Mouse (Mus musculus): ENCODE measurements at regions not wholly inside any gene's neighbourhood (a gene's known extent, or its start where the extent isn't known, plus 50 kb on each side); places are given as distances from the start of the nearest gene placed in this dataset.

DNA sequence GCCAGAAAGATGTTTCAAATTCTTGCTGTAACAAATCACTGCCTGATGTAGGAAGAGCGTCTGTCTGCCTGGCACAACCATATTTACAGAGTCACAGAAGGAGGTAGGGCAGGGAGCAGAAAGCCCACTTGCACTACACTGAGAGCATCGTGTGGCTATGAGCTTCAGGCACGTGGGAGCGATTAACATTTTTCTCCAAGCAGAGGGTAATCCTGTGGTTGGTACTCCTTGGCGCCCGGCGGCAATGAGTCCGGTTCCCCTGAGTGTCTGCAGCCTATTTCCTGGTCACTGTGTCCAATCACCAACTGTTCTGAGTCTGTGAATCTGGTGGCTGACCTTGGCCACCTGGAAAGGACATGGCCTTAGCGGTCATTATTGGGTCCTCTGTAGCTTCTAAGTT lies 172.3 kb upstream of the Cops8 start:
- Histone ChIP-seq H3K4me1 (ENCODE audit: insufficient read depth, low read depth, low read length) (no peaks in the 10 kb centered on the region), H3K36me3 (replicated peaks) (no peaks in the 10 kb centered on the region), H3K4me3 (ENCODE audit: low read depth, low read length) (no peak overlapping the region), H3K9me3 (replicated peaks) (peaks cover 89% of the 10 kb centered on the region), H3K27me3 (ENCODE audit: insufficient read depth, low read length) (no peaks in the 10 kb centered on the region)
- ATAC-seq (ENCODE audit: extremely low read depth, insufficient number of reproducible peaks, low FRiP score, poor library complexity, severe bottlenecking) (no peak), DNase-seq (ENCODE audit: low spot score) (no peak)
- TF ChIP-seq POLR2AphosphoS5 (IDR thresholded peaks at IDR 0.05; ENCODE audit: insufficient replicate concordance, low read depth, low read length) (no peak), TAL1 (conservative IDR thresholded peaks at IDR 0.05; ENCODE audit: low read depth, low read length) (no peak), CTCF (IDR thresholded peaks at IDR 0.05; ENCODE audit: low read depth, low read length) (no peak), GATA1 (IDR thresholded peaks at IDR 0.05; ENCODE audit: borderline replicate concordance, low read length) (no peak), GATA2 (IDR thresholded peaks at IDR 0.05; ENCODE audit: borderline replicate concordance, low read depth, low read length) (no peak)

DNA sequence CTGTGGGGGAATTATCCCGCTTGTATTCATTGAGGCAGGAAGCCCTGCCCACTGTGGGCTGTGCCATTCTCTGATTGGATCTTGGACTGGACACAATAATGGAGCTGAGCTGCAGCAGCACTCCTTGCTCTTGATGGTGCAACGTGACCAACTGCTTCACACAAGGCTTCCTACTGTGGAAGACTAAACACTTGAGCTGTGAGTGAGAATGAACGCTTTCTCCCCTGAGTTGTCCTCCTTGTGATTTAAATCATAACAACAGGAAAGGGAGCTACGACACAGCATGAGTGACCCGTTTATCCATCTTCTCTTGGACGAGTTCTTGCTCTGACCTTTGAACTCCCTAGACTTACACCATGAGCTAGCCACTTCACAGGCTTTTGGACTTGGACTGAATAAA lies 171.0 kb upstream of the Cops8 start:
- H3K36me3 ChIP-seq (replicated peaks) = no peaks in the 10 kb centered on the region
- TF ChIP-seq POLR2AphosphoS5 (IDR thresholded peaks at IDR 0.05; ENCODE audit: insufficient replicate concordance, low read depth, low read length) (no peak), TAL1 (conservative IDR thresholded peaks at IDR 0.05; ENCODE audit: low read depth, low read length) (no peak), CTCF (IDR thresholded peaks at IDR 0.05; ENCODE audit: low read depth, low read length) (no peak)
- peaks cover 87% of the 10 kb centered on the region for H3K9me3 ChIP-seq (replicated peaks)
- no peaks in the 10 kb centered on the region for H3K4me1 ChIP-seq (ENCODE audit: insufficient read depth, low read depth, low read length)
- no peak overlapping the region for H3K4me3 ChIP-seq (ENCODE audit: low read depth, low read length)
- no peaks in the 10 kb centered on the region for H3K27me3 ChIP-seq (ENCODE audit: insufficient read depth, low read length)
- DNase-seq (ENCODE audit: low spot score) (no peak), ATAC-seq (ENCODE audit: extremely low read depth, insufficient number of reproducible peaks, low FRiP score, poor library complexity, severe bottlenecking) (no peak)

DNA sequence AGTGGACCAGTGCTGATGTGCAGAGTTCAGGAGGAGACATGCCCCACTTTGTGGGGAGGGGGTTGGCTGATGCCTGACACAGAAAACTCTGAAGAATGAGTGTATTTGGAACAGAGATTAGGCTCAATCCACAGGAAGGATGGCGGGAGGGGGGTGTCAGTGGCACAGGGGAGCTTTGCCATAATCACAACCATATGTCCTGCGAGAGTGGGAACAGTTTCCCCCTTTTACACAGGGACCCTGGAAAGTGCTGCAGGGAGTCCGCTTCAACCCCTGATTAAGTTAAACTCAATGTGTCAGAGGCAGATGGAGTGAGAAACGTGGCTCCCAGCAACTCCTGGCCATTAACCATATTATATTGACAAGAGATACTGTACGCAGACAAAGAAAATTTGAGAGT lies 168.9 kb upstream of the Cops8 start:
- H3K36me3 ChIP-seq (replicated peaks) = no peaks in the 10 kb centered on the region
- H3K9me3 ChIP-seq (replicated peaks) = peaks cover 76% of the 10 kb centered on the region
- H3K4me3 ChIP-seq (ENCODE audit: low read depth, low read length) = no peak overlapping the region
- DNase-seq (ENCODE audit: low spot score) = no peak
- no peaks in the 10 kb centered on the region for H3K4me1 ChIP-seq (ENCODE audit: insufficient read depth, low read depth, low read length)
- ATAC-seq (ENCODE audit: extremely low read depth, insufficient number of reproducible peaks, low FRiP score, poor library complexity, severe bottlenecking) = no peak
- no peak for TF ChIP-seq TAL1 (conservative IDR thresholded peaks at IDR 0.05; ENCODE audit: low read depth, low read length)
- no peak for TF ChIP-seq CTCF (IDR thresholded peaks at IDR 0.05; ENCODE audit: low read depth, low read length)
- no peak for TF ChIP-seq GATA2 (IDR thresholded peaks at IDR 0.05; ENCODE audit: borderline replicate concordance, low read depth, low read length)
- TF ChIP-seq GATA1 (IDR thresholded peaks at IDR 0.05; ENCODE audit: borderline replicate concordance, low read length) = no peak
- TF ChIP-seq POLR2AphosphoS5 (IDR thresholded peaks at IDR 0.05; ENCODE audit: insufficient replicate concordance, low read depth, low read length) = no peak
- H3K27me3 ChIP-seq (ENCODE audit: insufficient read depth, low read length) = no peaks in the 10 kb centered on the region

DNA sequence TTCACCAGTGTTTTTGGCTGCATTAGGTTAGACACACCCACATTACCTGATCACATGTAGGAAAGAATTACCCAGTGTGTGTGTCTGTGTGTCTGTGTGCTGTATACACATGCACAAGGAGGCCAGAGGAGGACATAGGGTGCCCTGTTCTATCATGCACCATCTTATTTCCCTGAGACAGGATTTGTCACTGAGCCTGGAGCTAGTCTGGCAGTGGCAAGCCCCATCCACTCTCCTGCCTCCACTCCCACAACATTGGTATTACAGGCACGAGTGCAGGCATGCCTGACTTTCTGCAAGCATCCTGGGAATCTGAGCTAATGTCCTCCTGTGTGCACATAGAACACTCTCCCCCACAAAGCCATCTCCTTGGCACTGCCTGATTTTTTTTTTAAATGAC lies 162.1 kb upstream of the Cops8 start:
- ATAC-seq (ENCODE audit: extremely low read depth, insufficient number of reproducible peaks, low FRiP score, poor library complexity, severe bottlenecking) (no peak), DNase-seq (ENCODE audit: low spot score) (no peak)
- TF ChIP-seq GATA2 (IDR thresholded peaks at IDR 0.05; ENCODE audit: borderline replicate concordance, low read depth, low read length) = no peak
- no peak for TF ChIP-seq TAL1 (conservative IDR thresholded peaks at IDR 0.05; ENCODE audit: low read depth, low read length)
- TF ChIP-seq CTCF (IDR thresholded peaks at IDR 0.05; ENCODE audit: low read depth, low read length) = no peak
- no peak for TF ChIP-seq POLR2AphosphoS5 (IDR thresholded peaks at IDR 0.05; ENCODE audit: insufficient replicate concordance, low read depth, low read length)
- no peak for TF ChIP-seq GATA1 (IDR thresholded peaks at IDR 0.05; ENCODE audit: borderline replicate concordance, low read length)
- H3K9me3 ChIP-seq (replicated peaks) = peaks cover 79% of the 10 kb centered on the region
- H3K27me3 ChIP-seq (ENCODE audit: insufficient read depth, low read length) = no peaks in the 10 kb centered on the region
- H3K4me3 ChIP-seq (ENCODE audit: low read depth, low read length) = no peak overlapping the region
- no peaks in the 10 kb centered on the region for H3K4me1 ChIP-seq (ENCODE audit: insufficient read depth, low read depth, low read length)
- H3K36me3 ChIP-seq (replicated peaks) = no peaks in the 10 kb centered on the region

DNA sequence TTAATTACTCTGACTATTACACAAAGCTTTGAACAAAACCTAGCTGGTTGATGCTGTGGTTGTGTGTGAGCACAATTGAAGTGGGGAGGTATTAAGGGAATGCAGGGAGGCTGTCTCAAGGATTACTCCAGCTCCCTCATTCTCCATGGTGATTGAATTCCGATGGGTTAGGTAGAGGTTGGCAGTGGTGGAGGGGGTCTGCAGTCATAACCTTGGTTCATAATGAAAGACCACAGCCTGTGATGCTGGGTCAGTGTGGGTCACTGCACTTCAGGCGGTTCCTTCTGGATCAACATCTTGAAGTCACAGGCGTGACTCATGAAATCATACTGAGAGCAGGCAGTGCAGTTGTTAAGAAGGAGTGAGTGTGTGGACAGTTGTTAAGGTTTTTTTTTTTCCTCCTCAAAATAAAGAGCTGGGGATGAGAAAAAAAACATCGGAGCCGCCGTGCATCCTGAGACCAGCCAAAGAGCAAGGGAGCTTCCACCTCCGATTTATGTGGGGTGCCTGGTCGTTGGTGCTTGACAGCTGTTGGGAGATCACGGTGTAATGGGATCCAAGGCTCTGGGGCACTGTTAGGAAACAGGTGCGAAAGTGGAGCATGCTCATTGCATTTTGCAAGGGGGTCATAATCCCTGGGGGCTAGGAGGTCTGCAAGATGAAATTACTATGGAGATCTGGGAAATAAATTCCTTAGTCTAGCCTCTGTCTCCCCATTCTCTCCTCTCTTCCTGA lies 161.5 kb upstream of the Cops8 start:
- peaks cover 73% of the 10 kb centered on the region for H3K9me3 ChIP-seq (replicated peaks)
- H3K4me1 ChIP-seq (ENCODE audit: insufficient read depth, low read depth, low read length) = no peaks in the 10 kb centered on the region
- TF ChIP-seq TAL1 (conservative IDR thresholded peaks at IDR 0.05; ENCODE audit: low read depth, low read length) (no peak), GATA1 (IDR thresholded peaks at IDR 0.05; ENCODE audit: borderline replicate concordance, low read length) (no peak), GATA2 (IDR thresholded peaks at IDR 0.05; ENCODE audit: borderline replicate concordance, low read depth, low read length) (no peak), CTCF (IDR thresholded peaks at IDR 0.05; ENCODE audit: low read depth, low read length) (no peak), POLR2AphosphoS5 (IDR thresholded peaks at IDR 0.05; ENCODE audit: insufficient replicate concordance, low read depth, low read length) (no peak)
- ATAC-seq (ENCODE audit: extremely low read depth, insufficient number of reproducible peaks, low FRiP score, poor library complexity, severe bottlenecking) (no peak), DNase-seq (ENCODE audit: low spot score) (no peak)
- H3K27me3 ChIP-seq (ENCODE audit: insufficient read depth, low read length) = no peaks in the 10 kb centered on the region
- no peaks in the 10 kb centered on the region for H3K36me3 ChIP-seq (replicated peaks)
- H3K4me3 ChIP-seq (ENCODE audit: low read depth, low read length) = no peak overlapping the region

DNA sequence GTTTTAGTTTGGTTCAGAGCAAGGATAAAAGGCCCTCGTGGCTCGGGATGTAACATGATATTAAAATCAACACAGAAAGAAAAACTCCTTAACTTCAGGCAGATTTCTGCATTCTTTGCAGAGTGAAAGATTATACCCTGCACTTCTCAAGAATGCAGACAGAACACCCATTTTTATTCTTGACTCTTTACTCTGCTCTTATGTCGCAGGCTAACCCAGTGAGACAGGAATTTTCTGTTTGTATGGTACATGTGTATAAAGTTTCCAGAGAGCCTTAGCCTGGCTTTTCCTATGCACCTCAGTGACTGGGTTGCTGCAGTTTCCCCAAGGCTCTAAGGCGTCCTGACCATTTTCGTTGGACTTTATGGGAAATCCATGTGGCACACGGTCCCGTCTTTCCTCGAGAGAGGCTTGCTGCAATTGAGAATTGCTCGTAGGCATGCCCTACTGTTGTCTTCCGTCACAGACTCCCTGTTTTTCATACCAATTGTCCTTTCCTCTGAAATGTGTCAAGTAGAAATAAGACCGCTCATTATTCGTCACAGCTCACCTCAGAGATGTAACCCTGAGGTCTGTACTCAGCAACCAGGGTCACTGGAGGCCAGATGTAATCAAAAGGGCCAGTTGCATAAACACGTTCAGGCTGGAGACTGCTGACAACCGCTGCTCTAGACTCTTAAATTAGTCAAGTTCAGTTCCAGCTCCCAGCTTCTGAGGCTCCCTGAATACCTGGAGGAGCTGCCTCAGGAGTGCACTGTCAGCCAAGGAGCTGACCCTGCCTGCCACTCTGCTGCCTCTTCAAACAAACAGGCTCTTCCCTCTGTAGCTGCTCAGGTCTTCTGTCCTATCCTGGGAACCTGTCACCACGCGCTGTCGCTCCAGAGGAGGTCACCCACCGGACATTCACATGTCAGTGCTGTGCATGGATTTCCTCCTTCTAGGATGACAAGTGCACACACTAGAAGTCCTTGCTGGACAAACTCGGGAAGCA lies 160.2 kb upstream of the Cops8 start:
- H3K9me3 ChIP-seq (replicated peaks) = peaks cover 65% of the 10 kb centered on the region
- no peaks in the 10 kb centered on the region for H3K36me3 ChIP-seq (replicated peaks)
- no peaks in the 10 kb centered on the region for H3K27me3 ChIP-seq (ENCODE audit: insufficient read depth, low read length)
- DNase-seq (ENCODE audit: low spot score) = no peak
- TF ChIP-seq TAL1 (conservative IDR thresholded peaks at IDR 0.05; ENCODE audit: low read depth, low read length) (no peak), POLR2AphosphoS5 (IDR thresholded peaks at IDR 0.05; ENCODE audit: insufficient replicate concordance, low read depth, low read length) (no peak), GATA2 (IDR thresholded peaks at IDR 0.05; ENCODE audit: borderline replicate concordance, low read depth, low read length) (no peak), CTCF (IDR thresholded peaks at IDR 0.05; ENCODE audit: low read depth, low read length) (no peak), GATA1 (IDR thresholded peaks at IDR 0.05; ENCODE audit: borderline replicate concordance, low read length) (no peak)
- no peak overlapping the region for H3K4me3 ChIP-seq (ENCODE audit: low read depth, low read length)
- H3K4me1 ChIP-seq (ENCODE audit: insufficient read depth, low read depth, low read length) = no peaks in the 10 kb centered on the region
- no peak for ATAC-seq (ENCODE audit: extremely low read depth, insufficient number of reproducible peaks, low FRiP score, poor library complexity, severe bottlenecking)
